Mouse (Mus musculus) myocyte (in vitro differentiated cells): ENCODE measurements at regions not wholly inside any gene's neighbourhood (a gene's known extent, or its start where the extent isn't known, plus 50 kb on each side); places are given as distances from the start of the nearest gene placed in this dataset.

Source experiments
- CEBPB ChIP-seq: IDR thresholded peaks from 2 replicates; pipeline ENCODE4 v1.6.1; 2011; ENCODE audit warnings: mild to moderate bottlenecking, moderate library complexity; ENCODE audit not compliant: poor library complexity, insufficient read depth, severe bottlenecking
- E2F4 ChIP-seq: IDR thresholded peaks from one replicate; pipeline ENCODE4 v1.6.1; 2011; ENCODE audit warnings: mild to moderate bottlenecking, control low read depth, moderate library complexity; ENCODE audit not compliant: insufficient read depth
- MAX ChIP-seq: IDR thresholded peaks from one replicate; pipeline ENCODE4 v1.6.1; 2011; ENCODE audit warnings: low read depth, mild to moderate bottlenecking, control low read depth
- MYOD1 ChIP-seq, 3 experiments: IDR thresholded peaks; one replicate each; pipeline ENCODE4 v1.6.1; 2011; ENCODE audit warnings: control low read depth in 2 of 3, low read depth in 2 of 3, mild to moderate bottlenecking in 2 of 3, moderate library complexity in 1 of 3; ENCODE audit not compliant: insufficient read length in 2 of 3, control insufficient read depth in 1 of 3
- MYOG ChIP-seq, 3 experiments: IDR thresholded peaks; one replicate each; pipeline ENCODE4 v1.6.1; 2011; ENCODE audit warnings: control low read depth in 2 of 3, low read depth in 2 of 3, mild to moderate bottlenecking in 2 of 3; ENCODE audit not compliant: insufficient read length in 2 of 3, control insufficient read depth in 1 of 3, insufficient read depth in 1 of 3
- POLR2A ChIP-seq: IDR thresholded peaks from one replicate; pipeline ENCODE4 v1.6.1; 2011; ENCODE audit warnings: low read depth, mild to moderate bottlenecking, control low read depth, moderate library complexity; ENCODE audit not compliant: insufficient read length
- POLR2AphosphoS2 ChIP-seq: IDR thresholded peaks from one replicate; pipeline ENCODE4 v1.6.1; 2011; ENCODE audit warnings: low read depth, control low read depth; ENCODE audit not compliant: insufficient read length
- REST ChIP-seq: IDR thresholded peaks from one replicate; pipeline ENCODE4 v1.6.1; 2011; ENCODE audit warnings: mild to moderate bottlenecking, control low read depth, moderate library complexity; ENCODE audit not compliant: insufficient read depth, insufficient read length
- SRF ChIP-seq: IDR thresholded peaks from one replicate; pipeline ENCODE4 v1.6.1; 2011; ENCODE audit warnings: low read depth; ENCODE audit not compliant: control insufficient read depth, insufficient read length
- TCF12 ChIP-seq: IDR thresholded peaks from one replicate; pipeline ENCODE4 v1.6.1; 2011; ENCODE audit warnings: mild to moderate bottlenecking, control low read depth; ENCODE audit not compliant: poor library complexity, insufficient read depth, severe bottlenecking
- TCF3 ChIP-seq: IDR thresholded peaks from one replicate; pipeline ENCODE4 v1.6.1; 2011; ENCODE audit warnings: low read depth, control low read depth; ENCODE audit not compliant: insufficient read length
- USF1 ChIP-seq: IDR thresholded peaks from one replicate; pipeline ENCODE4 v1.6.1; 2011; ENCODE audit warnings: low read depth, mild to moderate bottlenecking, control low read depth, moderate library complexity

DNA sequence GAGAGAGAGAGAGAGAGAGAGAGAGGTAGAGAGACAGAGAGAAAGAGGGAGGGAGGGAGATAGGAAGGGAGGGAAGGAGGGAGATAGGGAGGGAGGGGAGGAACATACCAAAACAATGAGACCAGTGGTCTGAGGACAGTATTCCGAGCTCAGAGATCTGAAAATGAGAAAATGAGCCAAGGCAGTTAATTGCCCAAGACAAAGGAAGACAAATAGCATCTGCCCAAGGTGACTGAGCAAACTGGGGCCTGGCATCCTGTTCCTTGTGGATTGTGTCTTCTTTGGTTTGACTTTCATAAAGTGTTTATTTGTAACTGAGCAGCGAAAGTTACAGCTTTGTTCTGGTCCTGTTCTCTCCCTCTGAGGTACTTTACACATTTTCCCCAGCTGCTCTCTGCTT is 66.2 kb upstream of the Plxna4 start:
- no peak for TF ChIP-seq USF1
- no peak for TF ChIP-seq TCF12
- TF ChIP-seq E2F4 = no peak
- no peak for TF ChIP-seq MYOG (IDR thresholded peaks at IDR 0.05; ENCODE audit: control insufficient read depth in 1 of 3, insufficient read depth in 1 of 3, insufficient read length in 2 of 3, low read depth in 2 of 3)
- no peak for TF ChIP-seq POLR2A
- no peak for TF ChIP-seq POLR2AphosphoS2
- no peak for TF ChIP-seq REST
- no peak for TF ChIP-seq SRF
- TF ChIP-seq TCF3 = no peak
- no peak for TF ChIP-seq CEBPB
- TF ChIP-seq MAX = no peak
- TF ChIP-seq MYOD1 (IDR thresholded peaks at IDR 0.05; ENCODE audit: control insufficient read depth in 1 of 3, insufficient read length in 2 of 3, low read depth in 2 of 3) = no peak
